ENCODE assay signal across 31 mouse cellular contexts in genomic region chr13:12093146-12093545, GRCm38 (mm10). TPM values are rescaled to one million over a fixed set of nuclear protein-coding genes. Genes with fewer than 3 reads are reported as not detected.
A peak's percentile ranks its signal among the peaks of the same experiment; 100 is the strongest.
DNase-seq lines count a peak whose midpoint lies in the region; ATAC-seq and TF ChIP-seq lines count a peak whose summit lies in the region.
"Had no signal": no experiment of that assay in that cellular context is flagged by ENCODE, and none has a peak within 500 bp of the region (broad histone marks: within the 10 kb centered on the region; RNA-seq: fewer than 3 reads in every experiment).

No protein-coding gene starts in this region.

- no peaks in the 10 kb centered on the region for H3K9me3 ChIP-seq in heart, embryonic 15.5 days (replicated peaks)
- H3K9me3 ChIP-seq in liver, embryonic 12.5 days (replicated peaks): no peaks in the 10 kb centered on the region
- no peaks in the 10 kb centered on the region for H3K9me3 ChIP-seq in liver, postnatal 0 days (ENCODE audit: low read length)
- no peaks in the 10 kb centered on the region for H3K9me3 ChIP-seq in liver, embryonic 14.5 days (ENCODE audit: control insufficient read depth, low read length)
- H3K9me3 ChIP-seq: embryonic facial prominence, embryonic 12.5 days; midbrain, embryonic 10.5 days; neural tube, embryonic 12.5 days had no signal

- DNase-seq in cerebellum, adult 9-11 months: peak; percentile 39
- DNase-seq in cerebellum, postnatal 36 days: no peak
- no peak for DNase-seq in heart, adult 18-20 months
- DNase-seq in liver, postnatal 0 days: no peak
- DNase-seq in liver, embryonic 14.5 days (ENCODE audit: low read depth in 3 of 3, low spot score in 3 of 3): no peak
- no peak for DNase-seq in right cerebral cortex, postnatal 36 days (ENCODE audit: low spot score in 2 of 2)
- DNase-seq: adrenal gland, postnatal 14 days; embryo, embryonic 11 days; gastrocnemius, postnatal 14 days; kidney, adult 9 months; kidney, postnatal 10 days; lung, postnatal 10 days; right cerebral cortex, adult 18-20 months; right cerebral cortex, postnatal 4 days; thymus, adult 2 months; thymus, postnatal 36 days had no signal

- H3K4me1 ChIP-seq in heart, embryonic 15.5 days (replicated peaks): peaks cover 72% of the 10 kb centered on the region
- peaks cover 26% of the 10 kb centered on the region for H3K4me1 ChIP-seq in liver, embryonic 12.5 days
- no peaks in the 10 kb centered on the region for H3K4me1 ChIP-seq in liver, postnatal 0 days (ENCODE audit: insufficient read depth)
- H3K4me1 ChIP-seq in liver, embryonic 14.5 days (replicated peaks; ENCODE audit: control insufficient read depth in 2 of 2, insufficient read depth in 2 of 2, low read length in 1 of 2): peaks cover 0 to 14% of the 10 kb centered on the region in 2 experiments; a peak in 3 of 4 replicates
- H3K4me1 ChIP-seq: embryonic facial prominence, embryonic 12.5 days; midbrain, embryonic 10.5 days; neural tube, embryonic 12.5 days had no signal

- peak overlapping the region; percentile 55 for H3K27ac ChIP-seq in heart, embryonic 15.5 days
- H3K27ac ChIP-seq in liver, embryonic 12.5 days: no peak overlapping the region
- no peak overlapping the region for H3K27ac ChIP-seq in liver, postnatal 0 days (ENCODE audit: low read depth)
- no peak overlapping the region for H3K27ac ChIP-seq in liver, embryonic 14.5 days
- H3K27ac ChIP-seq: embryonic facial prominence, embryonic 12.5 days; hindbrain, embryonic 14.5 days; midbrain, embryonic 10.5 days; neural tube, embryonic 12.5 days; stomach, postnatal 0 days had no signal

- peak overlapping the region; percentile 19; the same call in 1 of the 2 replicates for H3K4me2 ChIP-seq in heart, embryonic 15.5 days
- H3K4me2 ChIP-seq in liver, embryonic 12.5 days: no peak overlapping the region
- H3K4me2 ChIP-seq in liver, postnatal 0 days (ENCODE audit: low read depth, low read length): no peak overlapping the region
- H3K4me2 ChIP-seq in liver, embryonic 14.5 days (ENCODE audit: low read depth): no peak overlapping the region
- H3K4me2 ChIP-seq: embryonic facial prominence, embryonic 12.5 days; hindbrain, embryonic 14.5 days; neural tube, embryonic 12.5 days had no signal

- no peaks in the 10 kb centered on the region for H3K27me3 ChIP-seq in heart, embryonic 15.5 days
- no peaks in the 10 kb centered on the region for H3K27me3 ChIP-seq in liver, embryonic 12.5 days (replicated peaks)
- H3K27me3 ChIP-seq in liver, postnatal 0 days (ENCODE audit: insufficient read depth, low read length): no peaks in the 10 kb centered on the region
- H3K27me3 ChIP-seq in liver, embryonic 14.5 days (ENCODE audit: control insufficient read depth, insufficient read depth, low read length): no peaks in the 10 kb centered on the region
- H3K27me3 ChIP-seq: embryonic facial prominence, embryonic 12.5 days; neural tube, embryonic 12.5 days; Patski had no signal

- H3K9ac ChIP-seq in heart, embryonic 15.5 days: no peak overlapping the region
- no peak overlapping the region for H3K9ac ChIP-seq in liver, embryonic 12.5 days
- H3K9ac ChIP-seq in liver, postnatal 0 days (replicated peaks): no peak overlapping the region
- no peak overlapping the region for H3K9ac ChIP-seq in liver, embryonic 14.5 days (replicated peaks)
- H3K9ac ChIP-seq: embryonic facial prominence, embryonic 12.5 days; hindbrain, embryonic 14.5 days; neural tube, embryonic 12.5 days had no signal

- TF ChIP-seq EP300 in liver, postnatal 0 days (IDR thresholded peaks at IDR 0.05; ENCODE audit: low read depth): no peak
- no peak for TF ChIP-seq EP300 in liver, embryonic 14.5 days (IDR thresholded peaks at IDR 0.05; ENCODE audit: low read depth)

- WGBS in heart, embryonic 15.5 days: 44% methylated on average over 5 of the region's 5 CpGs
- WGBS in liver, embryonic 12.5 days (ENCODE audit: insufficient replicate concordance): 48% methylated on average over 5 of the region's 5 CpGs
- 70% methylated on average over 5 of the region's 5 CpGs for WGBS in liver, postnatal 0 days (ENCODE audit: insufficient replicate concordance)
- WGBS in liver, embryonic 14.5 days (ENCODE audit: insufficient replicate concordance): 51% methylated on average over 5 of the region's 5 CpGs

- TF ChIP-seq CTCF in liver, postnatal 0 days (IDR thresholded peaks at IDR 0.05; ENCODE audit: low read depth): no peak
- no peak for TF ChIP-seq CTCF in liver, embryonic 14.5 days (IDR thresholded peaks at IDR 0.05; ENCODE audit: low read depth)

- peak; percentile 29; the same call in 1 of the 2 replicates for ATAC-seq in heart, embryonic 15.5 days (replicated peaks; ENCODE audit: insufficient number of reproducible peaks, insufficient read depth, low FRiP score, low read depth)
- ATAC-seq in liver, embryonic 12.5 days: peak; percentile 69
- no peak for ATAC-seq in liver, postnatal 0 days
- peak; percentile 68 for ATAC-seq in liver, embryonic 14.5 days (ENCODE audit: insufficient read depth)
- ATAC-seq: forebrain, embryonic 14.5 days; intestine, postnatal 0 days; Patski had no signal

- H3K4me3 ChIP-seq in heart, embryonic 15.5 days: no peak overlapping the region
- H3K4me3 ChIP-seq in liver, embryonic 12.5 days: no peak overlapping the region
- H3K4me3 ChIP-seq in liver, postnatal 0 days (ENCODE audit: low read depth, low read length): no peak overlapping the region
- no peak overlapping the region for H3K4me3 ChIP-seq in liver, embryonic 14.5 days (ENCODE audit: insufficient read depth in 1 of 2, low read depth in 2 of 2, low read length in 2 of 2)
- H3K4me3 ChIP-seq: embryonic facial prominence, embryonic 12.5 days; midbrain, embryonic 10.5 days; myocyte; neural tube, embryonic 12.5 days had no signal

- no peaks in the 10 kb centered on the region for H3K36me3 ChIP-seq in heart, embryonic 15.5 days
- H3K36me3 ChIP-seq in liver, embryonic 12.5 days: no peaks in the 10 kb centered on the region
- H3K36me3 ChIP-seq in liver, postnatal 0 days (replicated peaks; ENCODE audit: insufficient read depth, low read length): no peaks in the 10 kb centered on the region
- H3K36me3 ChIP-seq in liver, embryonic 14.5 days (replicated peaks; ENCODE audit: control insufficient read depth, insufficient read depth, low read depth): no peaks in the 10 kb centered on the region
- H3K36me3 ChIP-seq: embryonic facial prominence, embryonic 12.5 days; midbrain, embryonic 10.5 days; neural tube, embryonic 12.5 days had no signal

RNA-seq across cellular contexts. Expression of gene Ryr2, which starts 13.6 kb away (rescaled TPM):
- 27.3 and 30.0 TPM in 2 replicates for polyA plus RNA-seq in heart, embryonic 15.5 days (2015; fragmentation: Nextera tagmentation; extraction: Ambion mirVana)
- total RNA-seq in heart, adult 18-20 months (2021): 1,000 to 10,000 TPM in 1 of 2 experiments, 100 to 1,000 TPM in 1; 887 to 1,008 TPM
- 0.20 and 0.62 TPM in 2 replicates for polyA plus RNA-seq in liver, embryonic 12.5 days (2016; fragmentation: Nextera tagmentation; extraction: Ambion mirVana)
- 0.12 and 0.16 TPM in 2 replicates for polyA plus RNA-seq in liver, postnatal 0 days (2015; fragmentation: Nextera tagmentation; extraction: Ambion mirVana)
- polyA plus RNA-seq in liver, embryonic 14.5 days (2012; rRNA removed): 0.10 and 0.16 TPM in 2 replicates
- polyA plus RNA-seq in liver, embryonic 14.5 days (2014; fragmentation: Nextera tagmentation; extraction: Ambion mirVana): 0.19 and 0.53 TPM in 2 replicates
- total RNA-seq: granulocyte monocyte progenitor cell, adult 5-6 weeks; hematopoietic stem cell, adult 5-6 weeks; megakaryocyte progenitor cell, adult 5-6 weeks had no signal
- polyA plus RNA-seq: liver, adult 2 months; myocyte; Patski had no signal

Comparison
In these comparisons a context has a peak if more than half of its experiments do, and no peak if none do; other contexts are left out.
1. RNA of gene Ryr2, which starts 13.6 kb away (polyA plus RNA-seq): 27.3 to 30.0 TPM in heart, embryonic 15.5 days; 0.20 to 0.62 TPM in liver, embryonic 12.5 days, 0.10 to 0.53 TPM in liver, embryonic 14.5 days and 0.12 to 0.16 TPM in liver, postnatal 0 days; every median in the first group is over 10 times any median in the second.